Mouse (Mus musculus) urinary bladder, postnatal 14 days (tissue): ENCODE results near the gene Itgax.
"Not testable (repeated sequence)": the region's sequence is repeated elsewhere in the genome, so short reads cannot be mapped to it uniquely, and the experiment has no call there.

ENCODE experiments used
- DNase-seq: peaks from one replicate; pipeline ENCODE4 v3.0.0; 2021; ENCODE audit warnings: low spot score

The Itgax gene

DNA sequence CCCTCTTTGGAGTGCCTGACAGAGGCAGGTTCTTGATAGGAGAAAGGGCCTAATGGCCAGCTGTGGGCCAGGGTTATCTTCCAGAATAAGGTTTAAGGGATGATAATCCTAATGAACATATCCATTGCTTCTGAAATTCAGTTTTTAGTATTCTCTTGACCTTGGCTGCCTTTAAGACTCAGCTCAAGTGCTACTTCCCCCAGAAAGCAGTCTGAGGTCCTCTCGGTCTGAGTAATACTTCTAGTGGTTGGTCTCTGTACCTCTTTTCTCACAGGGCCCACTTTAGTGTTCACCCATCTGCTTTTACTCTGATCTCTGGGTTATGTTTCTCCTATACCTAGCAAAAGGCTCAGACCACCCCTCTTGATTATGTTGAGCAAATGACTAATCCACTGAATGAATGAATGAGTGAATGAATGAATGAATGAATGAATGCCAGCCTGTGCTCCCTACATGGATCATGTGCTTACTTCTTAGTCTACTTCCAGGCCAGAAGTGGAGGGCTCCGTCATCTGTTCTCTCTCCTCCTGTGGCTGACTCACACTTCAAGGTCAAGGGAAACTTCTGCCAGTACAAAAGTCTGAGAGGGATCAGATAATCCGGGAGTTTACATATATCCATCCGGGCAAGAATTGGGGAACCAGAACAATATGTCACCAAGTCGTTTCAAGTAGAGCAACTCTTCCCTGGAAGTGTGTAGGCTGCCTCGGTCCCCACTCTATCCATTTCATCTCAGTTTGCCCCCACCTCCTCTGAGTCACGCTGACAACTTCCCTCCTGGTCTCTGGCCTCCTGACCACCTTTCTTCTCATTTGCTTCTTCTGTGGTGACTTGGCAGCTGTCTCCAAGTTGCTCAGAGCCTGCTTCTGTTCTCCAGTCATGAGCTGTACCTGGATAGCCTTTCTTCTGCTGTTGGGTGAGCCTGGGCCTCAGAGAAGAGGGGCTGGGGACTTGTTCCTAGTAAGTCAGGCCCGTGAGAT, at the start of gene Itgax:
TSS of gene Itgax (plus strand) at position 807 of the 980 bp plus-strand sequence.
- no peak for DNase-seq

DNA sequence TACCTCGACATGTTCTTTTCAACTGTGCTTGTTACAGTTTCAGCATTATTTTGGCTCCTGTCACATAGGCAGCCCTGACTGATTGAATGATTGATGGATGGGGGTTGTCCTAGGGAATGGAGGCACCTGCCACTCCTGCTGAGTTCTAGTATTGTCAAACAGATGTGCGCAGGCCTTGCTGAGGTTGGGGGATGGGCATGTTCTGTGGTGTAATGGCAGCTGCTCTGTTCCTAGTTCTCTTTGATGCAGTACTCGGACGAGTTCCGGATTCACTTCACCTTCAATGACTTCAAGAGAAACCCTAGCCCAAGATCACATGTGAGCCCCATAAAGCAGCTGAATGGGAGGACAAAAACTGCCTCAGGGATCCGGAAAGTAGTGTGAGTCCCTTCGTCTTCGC, 49.3 kb upstream of the Itgax start:
- no peak for DNase-seq

DNA sequence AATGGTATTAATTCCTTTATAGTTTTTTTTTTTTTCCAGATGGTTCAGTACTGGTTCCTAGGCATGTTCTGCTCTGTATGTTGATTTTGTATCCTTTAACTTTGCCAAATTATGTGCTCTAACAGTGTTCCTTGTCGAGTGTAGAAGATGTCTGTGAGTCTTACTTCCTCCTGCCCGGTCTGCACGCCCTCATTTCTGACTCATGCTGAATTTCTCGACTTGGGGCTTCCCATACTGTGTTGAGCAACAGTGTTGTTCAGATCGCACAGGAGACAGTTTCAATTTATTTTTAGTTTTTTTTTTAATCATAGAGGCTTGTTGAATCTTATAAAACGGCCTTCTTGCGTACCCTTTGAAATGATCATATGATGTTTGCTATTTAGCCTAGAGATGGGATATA, 40.2 kb upstream of the Itgax start:
- peak; percentile 32 for DNase-seq

DNA sequence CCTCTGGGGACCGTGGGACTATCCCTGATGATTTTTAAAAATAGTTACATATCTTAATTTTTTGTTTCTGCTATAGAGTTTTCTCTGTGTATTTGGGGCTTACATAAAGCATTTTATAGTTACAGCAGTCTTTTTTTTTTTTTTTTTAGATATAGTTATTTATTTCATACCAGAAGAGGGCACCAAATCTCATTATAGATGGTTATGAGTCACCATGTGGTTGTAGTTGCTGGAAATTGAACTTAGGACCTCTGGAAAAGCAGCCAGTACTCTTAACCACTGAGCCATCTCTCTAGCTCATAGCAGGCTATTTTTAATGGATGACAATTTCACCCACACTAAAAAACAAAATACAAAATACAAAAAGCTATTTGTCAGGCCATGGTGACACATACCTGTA, 31.2 kb upstream of the Itgax start:
- DNase-seq, result no peak

DNA sequence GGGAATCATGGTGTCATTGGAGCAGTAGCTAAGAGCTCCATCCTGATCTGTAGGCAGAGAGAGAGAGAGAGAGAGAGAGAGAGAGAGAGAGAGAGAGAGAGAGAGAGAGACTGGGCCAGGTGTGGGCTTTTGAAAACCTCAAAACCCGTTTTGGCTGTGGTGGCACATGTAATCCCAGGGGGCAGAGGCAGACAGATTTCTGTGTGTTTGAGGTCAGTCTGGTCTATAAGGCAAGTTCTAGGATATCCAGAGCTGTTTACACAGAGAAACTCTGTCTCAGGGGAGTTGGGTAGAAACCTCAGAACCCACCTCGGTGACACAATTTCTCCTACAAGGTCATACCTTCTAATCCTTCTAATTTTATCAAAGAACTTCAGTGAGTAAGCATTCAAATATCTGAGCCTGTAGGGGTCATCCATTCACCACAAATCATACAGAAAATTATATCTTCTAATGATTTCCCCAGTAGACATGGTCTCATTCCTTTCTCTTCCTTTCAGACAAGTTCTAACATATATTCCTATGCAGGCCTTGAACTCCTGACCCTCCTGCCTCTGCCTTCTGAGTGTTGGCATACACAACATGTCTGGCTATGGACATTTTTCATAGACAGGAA, 28.5 kb upstream of the Itgax start:
- DNase-seq, result no peak

DNA sequence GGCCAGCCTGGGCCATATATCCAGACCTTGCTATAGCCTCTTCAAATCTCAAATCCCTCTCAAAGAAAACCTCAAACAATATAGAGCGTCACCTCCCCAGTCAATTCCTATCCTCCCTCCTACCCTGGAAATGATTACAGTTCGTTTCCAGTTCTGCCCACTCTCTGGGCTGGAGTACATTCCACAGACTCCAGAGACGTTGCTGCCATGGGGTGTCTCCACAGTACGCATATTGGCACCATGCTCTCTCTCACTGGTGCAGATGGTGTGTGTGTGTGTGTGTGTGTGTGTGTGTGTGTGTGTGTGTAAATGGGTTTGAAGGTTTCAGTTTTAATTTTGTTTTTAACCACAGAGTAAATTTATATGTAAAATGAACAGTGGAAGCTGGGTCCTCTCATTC, 24.1 kb upstream of the Itgax start:
- no peak for DNase-seq

DNA sequence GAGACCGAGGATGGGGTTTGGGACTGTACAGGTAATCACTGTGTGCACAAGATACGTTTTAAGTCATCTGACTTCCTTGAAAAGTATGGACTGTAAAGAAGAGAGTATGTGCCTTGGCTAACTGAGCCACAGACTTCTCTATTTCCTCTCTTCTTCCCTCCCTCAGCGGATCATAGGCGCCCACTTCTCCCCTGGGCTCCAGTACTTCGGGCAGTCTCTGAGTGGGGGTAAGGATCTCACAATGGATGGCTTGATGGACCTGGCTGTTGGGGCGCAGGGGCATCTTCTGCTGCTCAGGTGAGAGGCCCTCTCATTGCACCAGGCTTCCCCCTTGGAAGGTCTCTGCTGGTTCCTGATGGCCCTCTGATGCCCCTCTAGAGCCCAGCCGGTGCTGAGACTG, 21.9 kb upstream of the Itgax start:
- no peak for DNase-seq

DNA sequence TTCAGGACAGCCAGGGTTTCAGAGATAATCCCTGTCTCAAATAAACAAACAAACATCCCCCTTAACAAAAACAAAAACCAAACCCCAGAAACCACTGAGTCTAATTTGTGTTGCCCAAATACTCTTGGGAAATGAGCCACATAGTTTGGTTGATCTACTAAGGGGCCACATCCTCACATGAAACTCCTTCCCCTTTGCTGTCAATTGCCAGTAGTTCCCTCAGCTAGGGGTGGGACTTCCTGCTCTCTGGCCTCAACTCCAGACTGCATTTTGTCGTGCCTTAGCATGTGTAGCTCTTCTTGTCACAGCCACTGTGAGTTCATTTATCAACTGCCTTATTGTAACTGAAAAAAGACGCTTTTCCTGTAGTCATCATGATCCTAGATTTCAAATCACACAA, 19.0 kb upstream of the Itgax start:
- DNase-seq, result no peak

DNA sequence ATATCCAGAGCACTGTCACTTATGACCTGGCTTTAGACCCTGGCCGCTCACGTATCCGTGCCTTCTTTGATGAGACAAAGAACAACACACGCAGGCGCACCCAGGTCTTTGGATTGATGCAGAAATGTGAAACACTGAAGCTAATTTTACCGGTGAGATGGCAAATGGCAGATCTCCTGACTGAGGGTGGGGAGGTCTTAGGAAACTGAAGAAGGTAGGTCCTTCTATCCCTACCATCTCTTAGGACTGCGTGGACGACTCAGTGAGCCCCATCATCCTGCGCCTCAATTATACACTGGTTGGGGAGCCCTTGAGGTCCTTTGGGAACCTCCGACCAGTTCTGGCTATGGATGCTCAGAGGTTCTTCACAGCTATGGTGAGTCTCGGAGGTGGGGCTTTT, 17.2 kb upstream of the Itgax start:
- no peak for DNase-seq

DNA sequence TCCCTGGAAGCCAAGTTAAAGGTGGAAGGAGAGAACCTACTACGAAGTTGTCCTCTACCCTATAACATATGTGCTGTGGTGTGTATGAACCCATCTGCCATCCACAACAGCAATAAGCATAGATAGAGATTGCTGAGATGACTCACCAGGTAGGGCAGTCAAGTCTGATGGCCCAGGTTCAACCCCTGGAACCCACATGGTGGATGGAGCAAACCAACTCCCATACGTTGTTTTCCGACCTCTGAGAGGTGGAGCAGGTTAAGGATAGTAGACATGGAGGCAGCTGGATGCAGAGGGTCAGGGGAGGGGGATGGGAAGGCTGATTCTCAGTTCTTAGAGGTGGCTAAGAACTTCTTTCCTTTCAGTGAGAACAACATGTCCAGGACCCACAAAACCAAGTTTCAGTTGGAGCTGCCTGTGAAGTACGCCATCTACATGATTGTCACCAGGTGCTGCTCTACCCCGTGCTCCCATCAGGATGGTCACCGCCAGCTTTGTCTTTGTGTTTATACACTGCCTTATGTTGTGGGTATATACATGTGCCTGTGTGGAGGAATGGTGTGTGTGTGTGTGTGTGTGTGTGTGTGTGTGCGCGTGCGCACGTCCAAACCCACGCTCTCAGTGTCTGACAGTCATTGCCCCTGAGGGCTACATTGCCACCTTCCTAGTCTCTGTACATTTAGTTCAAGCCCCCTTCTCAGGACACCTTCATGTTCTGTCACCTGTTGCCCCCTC, 14.8 kb upstream of the Itgax start:
- DNase-seq, result no peak

DNA sequence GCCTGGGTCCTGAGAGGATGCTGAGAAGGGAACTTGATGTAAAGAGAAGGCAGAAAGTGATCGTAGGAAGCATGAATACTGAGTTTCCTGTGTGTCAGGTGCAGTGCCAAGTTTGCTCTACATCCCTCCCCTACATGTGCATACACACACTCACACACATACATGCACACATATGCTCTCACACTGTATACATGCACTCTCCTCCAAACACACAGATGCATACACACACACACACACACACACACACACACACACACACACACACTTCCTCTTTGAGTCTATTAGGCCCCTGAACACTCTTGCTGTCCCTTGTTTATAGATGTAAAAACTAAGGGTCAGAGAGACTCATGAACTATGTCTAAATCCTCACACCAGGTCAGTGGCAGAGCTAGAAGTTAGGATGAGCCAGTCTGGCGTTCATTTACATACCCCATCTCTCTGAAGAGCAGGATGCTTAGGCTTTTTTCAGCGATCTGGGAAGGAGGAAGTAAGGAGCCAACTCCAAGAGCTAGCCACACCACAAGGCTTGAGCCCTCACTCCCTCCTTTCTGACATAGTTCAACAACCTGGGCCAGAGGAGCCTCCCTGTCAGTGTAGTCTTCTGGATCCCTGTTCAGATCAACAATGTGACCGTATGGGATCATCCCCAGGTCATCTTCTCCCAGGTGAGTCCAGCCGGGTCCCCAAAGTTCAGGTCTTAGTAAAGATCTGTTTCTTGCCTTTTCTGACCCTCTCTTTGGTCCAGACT, 14.0 kb upstream of the Itgax start:
- DNase-seq, result no peak

DNA sequence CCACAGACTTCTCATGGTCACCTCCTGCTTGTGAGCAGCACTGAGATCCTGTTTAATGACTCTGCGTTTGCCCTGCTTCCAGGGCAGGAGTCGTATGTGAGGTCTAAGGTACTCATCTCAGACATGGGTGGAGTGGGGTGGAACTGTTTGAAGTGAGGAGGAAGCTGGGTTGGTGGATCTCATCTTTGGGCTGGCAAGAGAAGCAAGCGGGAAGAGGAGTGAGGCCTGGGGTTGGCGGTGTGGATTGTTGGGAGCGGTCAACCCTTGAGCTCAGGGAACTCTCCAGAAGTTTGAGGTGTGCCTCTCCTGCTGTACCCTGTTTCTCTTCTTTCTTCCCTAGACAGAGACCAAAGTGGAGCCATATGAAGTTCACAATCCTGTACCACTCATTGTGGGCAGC, 13.0 kb upstream of the Itgax start:
- no peak for DNase-seq

DNA sequence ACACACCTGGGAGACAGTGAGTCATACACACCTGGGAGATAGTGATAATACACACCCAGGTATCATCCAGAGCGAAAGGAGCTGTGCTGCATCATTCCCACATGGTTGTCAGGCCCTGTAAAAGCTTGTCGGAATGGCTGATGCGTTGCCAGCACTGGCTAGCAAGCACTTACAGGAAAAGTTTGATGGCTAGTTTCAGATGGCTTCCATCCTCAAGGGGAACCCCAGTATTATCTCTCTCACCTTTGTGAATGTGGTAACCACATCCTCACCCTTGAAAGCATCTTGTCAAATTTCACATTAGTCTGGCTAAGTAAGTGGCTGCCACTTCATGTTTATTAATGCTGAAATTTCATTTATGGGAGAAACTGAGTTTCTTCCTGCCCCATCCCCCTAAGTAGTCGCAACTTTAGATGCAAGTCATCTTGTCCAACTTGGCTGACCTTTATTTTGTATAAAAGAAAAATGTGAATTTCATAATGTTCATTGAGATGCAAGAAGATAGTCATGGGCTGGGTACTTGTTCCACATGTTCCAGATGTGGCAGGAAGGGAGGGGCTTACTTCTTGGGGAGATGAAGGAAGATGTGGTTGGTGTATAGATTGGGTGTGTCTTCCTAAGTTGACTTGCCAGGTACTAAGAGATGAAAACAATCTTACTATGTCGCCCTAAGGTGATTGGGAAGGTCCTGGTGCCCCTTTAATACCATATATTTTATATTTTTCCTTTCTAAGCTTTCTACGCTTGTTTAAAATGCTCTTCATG, 9.4 kb upstream of the Itgax start:
- no peak for DNase-seq

DNA sequence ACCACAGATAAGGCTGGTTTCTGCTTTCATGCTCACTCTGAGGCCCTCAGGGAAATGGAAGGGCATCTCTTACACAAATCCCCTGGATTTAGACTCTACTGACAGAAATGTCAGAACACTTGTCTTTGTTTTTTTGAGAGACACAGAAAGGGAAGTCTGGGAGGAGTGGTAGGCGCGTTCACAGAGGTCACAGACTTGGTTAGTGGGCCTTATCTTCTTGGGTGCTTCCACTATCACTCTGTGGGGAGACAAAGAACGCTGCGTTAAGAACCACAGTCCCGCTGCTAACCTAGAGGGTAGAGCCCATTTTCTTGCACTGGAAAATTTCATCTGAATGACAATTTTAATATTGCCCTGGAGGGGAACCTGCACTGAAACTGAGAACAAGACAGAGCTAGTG, 2.8 kb downstream of the Itgax start:
- DNase-seq, result no peak

DNA sequence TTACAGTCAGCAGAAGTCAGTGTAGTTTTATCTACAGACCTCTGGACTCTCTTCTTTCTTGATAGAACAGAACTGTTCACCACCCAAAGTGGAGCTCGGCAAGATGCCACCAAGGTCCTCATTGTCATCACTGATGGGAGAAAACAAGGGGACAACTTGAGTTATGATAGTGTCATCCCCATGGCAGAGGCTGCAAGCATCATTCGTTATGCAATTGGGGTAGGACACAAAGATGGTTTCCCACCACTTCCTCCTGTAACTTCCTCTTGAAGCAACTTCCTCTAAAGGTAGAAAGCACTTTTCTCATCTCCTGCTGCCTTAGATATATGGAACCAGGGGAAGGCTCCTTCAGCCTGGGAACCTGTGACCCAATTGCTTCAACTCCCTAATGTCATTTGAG, 4.2 kb downstream of the Itgax start:
- no peak for DNase-seq

DNA sequence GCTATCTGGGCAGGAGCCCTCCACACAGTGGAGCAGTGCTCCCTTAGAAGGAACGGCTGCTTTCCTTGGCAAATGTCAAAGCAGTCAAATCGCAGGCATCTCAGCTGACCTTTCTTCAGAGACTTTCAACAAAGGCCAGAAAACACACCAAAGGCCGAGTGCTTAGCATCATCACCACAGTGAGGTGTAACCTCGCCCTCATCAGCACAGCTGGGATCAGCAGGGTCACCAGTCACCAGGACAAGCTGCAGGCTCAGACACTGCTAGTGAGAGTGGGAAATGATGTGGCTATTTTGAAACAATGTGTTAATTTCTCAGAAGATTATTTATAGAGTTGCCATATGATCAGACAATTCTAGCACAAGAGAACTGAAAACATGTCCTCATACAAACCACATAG, 7.6 kb downstream of the Itgax start:
- DNase-seq, result no peak

DNA sequence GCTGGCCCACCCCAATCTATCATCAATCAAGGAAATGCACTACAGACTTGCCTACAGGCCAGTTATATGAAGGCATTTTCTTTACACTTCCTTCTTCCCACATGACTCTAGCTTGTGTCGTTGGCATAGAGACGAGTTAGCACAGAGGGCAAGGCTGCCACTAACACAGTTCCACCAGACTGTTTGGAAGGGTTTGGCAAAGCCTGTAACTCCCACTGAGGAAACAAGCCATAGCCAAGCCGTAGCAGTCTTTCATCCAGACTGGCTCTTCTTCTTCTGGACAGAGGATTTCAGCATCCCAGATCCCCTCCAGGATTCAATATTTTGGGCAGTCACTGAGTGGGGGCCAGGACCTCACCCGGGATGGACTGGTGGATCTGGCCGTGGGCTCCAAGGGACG, 10.3 kb downstream of the Itgax start:
- no peak for DNase-seq

DNA sequence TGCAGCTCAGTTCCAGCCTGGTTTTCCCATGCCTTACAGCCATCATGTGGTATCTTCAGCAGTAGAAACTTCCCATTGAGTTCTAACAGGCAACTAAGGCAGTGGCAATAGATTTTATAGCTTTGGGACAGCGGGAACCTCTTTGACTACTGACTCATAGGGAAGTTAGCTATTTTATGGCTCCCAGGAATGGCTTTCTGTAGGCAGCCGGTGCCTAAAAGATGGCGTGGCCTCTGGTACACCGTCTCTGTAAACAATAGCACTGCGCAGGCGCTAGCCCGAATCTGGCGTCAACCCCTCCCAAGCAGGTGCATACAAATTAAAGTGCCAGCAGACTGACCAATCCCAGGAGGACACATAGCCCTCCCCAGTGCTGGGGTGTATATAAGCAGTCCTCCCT, 21.6 kb downstream of the Itgax start:
- no peak for DNase-seq

DNA sequence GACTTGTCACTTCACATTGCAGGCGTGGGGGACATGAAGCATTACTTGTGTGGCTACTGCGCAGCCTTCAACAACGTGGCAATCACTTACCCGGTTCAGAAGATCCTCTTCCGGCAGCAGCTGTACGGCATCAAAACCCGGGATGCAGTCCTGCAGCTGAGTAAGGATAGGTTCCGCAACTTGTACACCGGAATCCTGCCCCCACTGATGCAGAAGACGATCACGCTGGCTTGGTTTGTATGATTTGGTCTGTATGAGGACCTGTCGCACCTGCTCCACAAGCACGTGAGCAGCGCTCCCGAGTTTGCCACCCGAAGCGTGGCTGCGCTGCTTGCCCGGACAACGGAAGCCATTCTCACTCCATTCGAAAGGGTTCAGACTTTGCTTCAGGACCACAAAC, 24.7 kb downstream of the Itgax start, which contains the start of gene Itgad:
TSS of gene Itgad (plus strand) at position 301 of the 400 bp plus-strand sequence.
- no peak for DNase-seq

DNA sequence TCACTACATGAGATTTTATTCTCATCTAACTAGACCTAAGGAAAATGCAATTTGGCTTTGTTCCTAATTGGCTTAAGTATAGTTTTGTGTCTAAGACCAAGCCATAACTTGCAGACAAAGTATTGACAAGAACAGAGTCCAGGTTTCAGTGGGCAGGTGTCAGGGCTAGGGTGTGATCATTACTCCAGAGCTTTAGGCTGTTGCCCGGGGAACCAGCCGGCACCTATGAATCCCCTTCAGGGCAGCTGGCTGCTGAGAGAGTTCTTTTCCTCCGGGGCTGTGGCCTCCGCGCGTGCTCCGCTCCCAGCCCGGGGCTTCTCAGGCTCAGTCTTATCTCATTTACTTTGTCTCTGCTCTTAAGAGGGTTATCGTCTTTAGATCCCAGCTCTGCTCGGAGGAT, 25.6 kb downstream of the Itgax start:
- DNase-seq, result no peak

DNA sequence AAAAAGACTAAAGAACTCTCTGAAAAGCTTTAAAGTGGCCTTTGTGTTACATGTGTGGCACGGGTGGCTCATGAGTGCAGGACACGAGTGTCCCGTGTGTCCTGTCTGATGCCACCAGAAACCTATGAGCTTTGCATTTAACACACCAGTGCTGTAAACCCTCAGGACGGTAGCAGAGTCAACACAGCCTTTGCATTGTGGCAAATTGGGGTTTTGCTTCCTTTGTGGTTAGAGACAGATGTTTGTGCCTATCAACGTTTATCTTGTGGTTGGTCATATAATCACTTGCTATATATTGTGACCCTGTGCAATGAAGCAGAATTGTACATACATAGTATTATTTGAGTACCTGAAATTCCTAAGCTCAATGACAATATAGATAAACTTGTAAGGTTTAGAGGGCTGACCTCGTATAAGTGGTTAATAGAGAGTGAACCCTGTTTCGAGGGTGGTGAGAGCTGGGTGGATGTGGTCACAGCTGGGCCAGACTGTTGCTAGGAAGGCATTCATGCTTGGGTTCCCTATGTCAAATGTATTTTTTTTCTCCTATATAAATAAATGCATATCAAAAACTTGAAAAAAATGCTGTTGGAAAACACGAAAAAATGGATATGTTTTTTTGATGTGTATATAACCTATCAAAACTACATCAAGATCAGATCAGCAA, 29.5 kb downstream of the Itgax start:
- not testable (repeated sequence) for DNase-seq
